Mouse (Mus musculus): Measurements from ENCODE around the gene Sphkap. TPM values are rescaled to one million over a fixed set of nuclear protein-coding genes. Genes with fewer than 3 reads are reported as not detected.

Sphkap gene
- polyA plus RNA-seq, 1 experiment from 2014 or later: 3.1 TPM

- Histone ChIP-seq H3K27me3 (replicated peaks; ENCODE audit: control insufficient read depth, insufficient read depth, low read length) (no peaks in the 10 kb centered on the region), H3K27ac (ENCODE audit: low read depth) (no peak overlapping the region), H3K36me3 (ENCODE audit: control insufficient read depth, insufficient read depth, low read length) (no peaks in the 10 kb centered on the region), H3K4me3 (ENCODE audit: low read depth, low read length) (no peak overlapping the region), H3K4me2 (ENCODE audit: low read length) (no peak overlapping the region), H3K9me3 (ENCODE audit: control insufficient read depth, low read length) (no peaks in the 10 kb centered on the region), H3K4me1 (replicated peaks; ENCODE audit: control insufficient read depth, insufficient read depth, low read length) (no peaks in the 10 kb centered on the region), H3K9ac (ENCODE audit: low read length) (no peak overlapping the region)
- 90% methylated on average over 1 of the region's 1 CpGs for WGBS
- no peak for DNase-seq (ENCODE audit: low spot score)
- no peak for ATAC-seq (replicated peaks; ENCODE audit: low FRiP score, low TSS enrichment, low read depth)
Observed at GRCm38 (mm10) chr1:83251746-83252145, 156.3 kb downstream of the Sphkap start.

GRCm38 (mm10) chr1:83248235-83248746, 159.7 kb downstream of the Sphkap start:
- H3K4me1 ChIP-seq (replicated peaks; ENCODE audit: control insufficient read depth, insufficient read depth, low read length): no peaks in the 10 kb centered on the region
- H3K4me3 ChIP-seq (ENCODE audit: low read depth, low read length): no peak overlapping the region
- H3K27me3 ChIP-seq (replicated peaks; ENCODE audit: control insufficient read depth, insufficient read depth, low read length): no peaks in the 10 kb centered on the region
- H3K36me3 ChIP-seq (ENCODE audit: control insufficient read depth, insufficient read depth, low read length): no peaks in the 10 kb centered on the region
- no peak overlapping the region for H3K27ac ChIP-seq (ENCODE audit: low read depth)
- WGBS: 67% methylated on average over 1 of the region's 1 CpGs
- H3K9ac ChIP-seq (ENCODE audit: low read length): no peak overlapping the region
- DNase-seq (ENCODE audit: low spot score) (no peak), ATAC-seq (replicated peaks; ENCODE audit: low FRiP score, low TSS enrichment, low read depth) (no peak)
- H3K9me3 ChIP-seq (ENCODE audit: control insufficient read depth, low read length): no peaks in the 10 kb centered on the region
- no peak overlapping the region for H3K4me2 ChIP-seq (ENCODE audit: low read length)

GRCm38 (mm10) chr1:83227946-83228345, 180.1 kb downstream of the Sphkap start:
- WGBS: 64% methylated on average over 3 of the region's 3 CpGs
- H3K9me3 ChIP-seq (ENCODE audit: control insufficient read depth, low read length): no peaks in the 10 kb centered on the region
- no peaks in the 10 kb centered on the region for H3K36me3 ChIP-seq (ENCODE audit: control insufficient read depth, insufficient read depth, low read length)
- ATAC-seq (replicated peaks; ENCODE audit: low FRiP score, low TSS enrichment, low read depth) (no peak), DNase-seq (ENCODE audit: low spot score) (no peak)
- H3K27me3 ChIP-seq (replicated peaks; ENCODE audit: control insufficient read depth, insufficient read depth, low read length): no peaks in the 10 kb centered on the region
- no peak overlapping the region for H3K27ac ChIP-seq (ENCODE audit: low read depth)
- H3K4me2 ChIP-seq (ENCODE audit: low read length): no peak overlapping the region
- H3K4me1 ChIP-seq (replicated peaks; ENCODE audit: control insufficient read depth, insufficient read depth, low read length): no peaks in the 10 kb centered on the region
- no peak overlapping the region for H3K4me3 ChIP-seq (ENCODE audit: low read depth, low read length)
- H3K9ac ChIP-seq (ENCODE audit: low read length): no peak overlapping the region

DNA sequence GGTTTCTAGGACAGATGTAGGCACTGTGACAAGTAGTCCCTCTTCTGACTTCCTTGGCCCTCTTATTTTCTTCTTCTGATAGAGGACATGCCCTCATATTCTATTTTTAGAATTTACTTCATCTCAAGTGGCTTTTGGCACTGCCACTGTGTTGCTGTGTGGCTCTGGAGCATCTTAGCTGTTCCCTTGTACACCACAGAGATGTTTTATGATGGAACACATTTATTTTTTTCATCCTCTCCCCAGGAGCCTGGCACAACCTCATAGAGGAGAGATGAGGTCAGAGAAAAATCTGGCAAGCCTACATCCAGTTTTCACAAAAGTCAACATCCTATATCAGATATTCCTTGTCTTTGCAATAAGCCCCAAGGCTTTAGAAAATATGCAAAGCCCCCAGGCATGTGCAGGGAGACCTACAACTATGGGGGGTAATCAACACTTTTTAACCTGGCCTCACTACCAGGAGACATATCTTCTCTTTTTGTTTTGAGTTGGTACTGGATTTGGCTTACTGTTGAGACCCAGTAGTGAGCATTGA, 183.5 kb downstream of the Sphkap start:
- Histone ChIP-seq H3K27ac (ENCODE audit: low read depth) (no peak overlapping the region), H3K4me2 (ENCODE audit: low read length) (no peak overlapping the region), H3K4me3 (ENCODE audit: low read depth, low read length) (no peak overlapping the region), H3K9ac (ENCODE audit: low read length) (no peak overlapping the region), H3K36me3 (ENCODE audit: control insufficient read depth, insufficient read depth, low read length) (no peaks in the 10 kb centered on the region), H3K4me1 (replicated peaks; ENCODE audit: control insufficient read depth, insufficient read depth, low read length) (no peaks in the 10 kb centered on the region), H3K9me3 (ENCODE audit: control insufficient read depth, low read length) (no peaks in the 10 kb centered on the region), H3K27me3 (replicated peaks; ENCODE audit: control insufficient read depth, insufficient read depth, low read length) (no peaks in the 10 kb centered on the region)
- DNase-seq (ENCODE audit: low spot score) (no peak), ATAC-seq (replicated peaks; ENCODE audit: low FRiP score, low TSS enrichment, low read depth) (no peak)

GRCm38 (mm10) chr1:83223072-83223471, 184.9 kb downstream of the Sphkap start:
- Histone ChIP-seq H3K4me3 (ENCODE audit: low read depth, low read length) (no peak overlapping the region), H3K9ac (ENCODE audit: low read length) (no peak overlapping the region), H3K27me3 (replicated peaks; ENCODE audit: control insufficient read depth, insufficient read depth, low read length) (no peaks in the 10 kb centered on the region), H3K27ac (ENCODE audit: low read depth) (no peak overlapping the region), H3K4me2 (ENCODE audit: low read length) (no peak overlapping the region), H3K9me3 (ENCODE audit: control insufficient read depth, low read length) (no peaks in the 10 kb centered on the region), H3K4me1 (replicated peaks; ENCODE audit: control insufficient read depth, insufficient read depth, low read length) (no peaks in the 10 kb centered on the region), H3K36me3 (ENCODE audit: control insufficient read depth, insufficient read depth, low read length) (no peaks in the 10 kb centered on the region)
- ATAC-seq (replicated peaks; ENCODE audit: low FRiP score, low TSS enrichment, low read depth) (no peak), DNase-seq (ENCODE audit: low spot score) (no peak)
- WGBS: 55% methylated on average over 1 of the region's 1 CpGs

DNA sequence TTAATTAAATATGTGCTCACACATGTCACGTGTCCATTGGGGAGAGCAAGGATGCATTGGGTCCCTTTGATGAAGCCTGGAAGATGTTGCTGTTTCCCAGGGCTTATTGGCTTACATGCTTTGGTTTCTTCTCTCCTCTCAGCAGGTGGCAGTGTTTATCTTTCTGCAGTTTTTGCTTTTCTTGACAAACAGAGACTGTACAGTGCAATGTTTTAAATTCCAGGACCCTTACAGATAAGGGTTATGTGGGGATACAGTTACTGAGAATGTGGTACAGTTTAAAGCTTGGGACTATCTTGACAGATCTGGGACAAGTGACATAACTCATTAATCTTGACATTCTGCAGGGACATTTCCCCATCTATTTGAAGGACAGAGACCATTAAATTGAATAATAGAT, 189.7 kb downstream of the Sphkap start:
- ATAC-seq (replicated peaks; ENCODE audit: low FRiP score, low TSS enrichment, low read depth): no peak
- no peak for DNase-seq (ENCODE audit: low spot score)
- 24% methylated on average over 1 of the region's 1 CpGs for WGBS

DNA sequence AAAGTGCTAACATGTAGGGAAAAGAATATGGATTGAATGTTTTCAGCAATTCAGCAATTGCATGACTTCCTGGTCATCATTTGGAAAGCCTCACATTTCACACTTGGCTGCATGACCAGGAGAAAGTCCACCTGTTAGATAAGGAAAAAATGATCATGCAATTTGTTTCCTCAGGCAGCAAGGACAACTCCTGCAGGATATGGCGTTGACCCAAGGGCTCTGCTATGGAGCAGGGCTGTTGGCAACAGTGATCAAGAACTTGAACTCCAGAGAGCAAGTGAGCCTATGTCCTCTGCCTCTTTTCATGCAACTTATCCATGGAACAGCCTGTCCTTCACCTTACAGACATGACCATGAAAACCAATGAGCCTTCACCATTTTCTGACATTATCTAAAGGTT, 198.0 kb downstream of the Sphkap start:
- Histone ChIP-seq H3K27me3 (replicated peaks; ENCODE audit: control insufficient read depth, insufficient read depth, low read length) (no peaks in the 10 kb centered on the region), H3K9me3 (ENCODE audit: control insufficient read depth, low read length) (no peaks in the 10 kb centered on the region), H3K36me3 (ENCODE audit: control insufficient read depth, insufficient read depth, low read length) (no peaks in the 10 kb centered on the region), H3K4me3 (ENCODE audit: low read depth, low read length) (no peak overlapping the region), H3K4me2 (ENCODE audit: low read length) (no peak overlapping the region), H3K27ac (ENCODE audit: low read depth) (no peak overlapping the region), H3K9ac (ENCODE audit: low read length) (no peak overlapping the region), H3K4me1 (replicated peaks; ENCODE audit: control insufficient read depth, insufficient read depth, low read length) (no peaks in the 10 kb centered on the region)
- 72% methylated on average over 1 of the region's 1 CpGs for WGBS
- DNase-seq (ENCODE audit: low spot score) (no peak), ATAC-seq (replicated peaks; ENCODE audit: low FRiP score, low TSS enrichment, low read depth) (no peak)

More for the DNA sequence above, 189.7 kb downstream of the Sphkap start:
- no peaks in the 10 kb centered on the region for H3K9me3 ChIP-seq (ENCODE audit: control insufficient read depth, low read length)
- H3K4me3 ChIP-seq (ENCODE audit: low read depth, low read length): no peak overlapping the region
- H3K4me1 ChIP-seq (replicated peaks; ENCODE audit: control insufficient read depth, insufficient read depth, low read length): no peaks in the 10 kb centered on the region
- no peak overlapping the region for H3K4me2 ChIP-seq (ENCODE audit: low read length)
- no peaks in the 10 kb centered on the region for H3K27me3 ChIP-seq (replicated peaks; ENCODE audit: control insufficient read depth, insufficient read depth, low read length)
- H3K9ac ChIP-seq (ENCODE audit: low read length): no peak overlapping the region
- no peak overlapping the region for H3K27ac ChIP-seq (ENCODE audit: low read depth)
- no peaks in the 10 kb centered on the region for H3K36me3 ChIP-seq (ENCODE audit: control insufficient read depth, insufficient read depth, low read length)

Other genes with a start within 250 kb of the Sphkap start
- gene Daw1, start 248.4 kb downstream of the Sphkap start, polyA plus RNA-seq (2014; fragmentation: Nextera tagmentation; extraction: Ambion mirVana): 0.22 TPM in 1 of 2 replicates, not detected in the other

Measured in intestine, embryonic 14.5 days (tissue).